Mouse (Mus musculus): Measurements from ENCODE around the gene Trdmt1.

GRCm38 (mm10) chr2:13499196-13499595, 45.3 kb downstream of the Trdmt1 start:
- TF ChIP-seq CTCF (IDR thresholded peaks at IDR 0.05; ENCODE audit: extremely low read depth, insufficient read length, insufficient replicate concordance, low read depth, low read length): no peak
- no peak for TF ChIP-seq POLR2A (IDR thresholded peaks at IDR 0.05; ENCODE audit: low read depth, low read length)

All from small intestine, adult 2 months (tissue).